Mouse (Mus musculus) Patski (cell line): Measurements from ENCODE around the gene Tmem176a. TPM values are rescaled to one million over a fixed set of nuclear protein-coding genes. Genes with fewer than 3 reads are reported as not detected.
"Not testable (repeated sequence)": the region's sequence is repeated elsewhere in the genome, so short reads cannot be mapped to it uniquely, and the experiment has no call there.

Source experiments
- ATAC-seq: fragments of 100-300 bp; one replicate; pipeline ENCODE4 v1.8.0; 2021
- CTCF ChIA-PET: fragments of 350-600 bp; sonication (Branson Sonifier 250); formaldehyde crosslinking; loops from one replicate; lab custom pipeline; 2022; ENCODE audit warnings: inconsistent platforms; lab: Charles Lee
- POLR2A ChIA-PET: fragments of 350-600 bp; sonication (Branson Sonifier 250); formaldehyde crosslinking; loops from one replicate; lab custom pipeline; 2022; ENCODE audit warnings: antibody characterized with exemption, inconsistent platforms; lab: Charles Lee
- DNase-seq: peaks from one replicate; pipeline ENCODE4 v3.0.0-alpha.2; 2011; ENCODE audit warnings: low read depth, low spot score
- H3K27me3 ChIP-seq: fragments of 371-371 bp; one replicate; pipeline ENCODE4 v1.5.1; 2021
- CTCF ChIP-seq: fragments of 100-300 bp; IDR thresholded peaks from one replicate; pipeline ENCODE4 v1.5.1; 2021
- in situ Hi-C: fragments of 300-500 bp; cut with MboI; formaldehyde crosslinking; loops from 3 replicates; pipeline ENCODE4 v1.11.1; 2018; ENCODE audit warnings: low pct_unique_long_range_greater_than_20kb, mixed read lengths
- polyA plus RNA-seq: library from polyadenylated mRNA; unstranded; gene quantifications from one replicate; pipeline ENCODE4 v1.2.3, GENCODE M21; 2021

The Tmem176a gene
- 1,783 TPM for polyA plus RNA-seq

- ATAC-seq = peak; percentile 44
- peak; percentile 63 for DNase-seq
- POLR2A ChIA-PET = interaction anchor here (0.9 to 5.4 kb wide), 10 partner anchors 10 to 31 kb away, joined by 3 to 34 read pairs (median 6); no protein-coding TSS in a partner anchor
- no peak for TF ChIP-seq CTCF
- H3K27me3 ChIP-seq = no peaks in the 10 kb centered on the region
- CTCF ChIA-PET = interaction anchor here (0.8 to 7.3 kb wide), 13 partner anchors 9 to 195 kb away, joined by 3 to 73 read pairs (median 5); partner anchors contain the start of gene Gimap8
- in situ Hi-C loops = no loop called here
These were observed at the start of gene Tmem176a for GRCm38 (mm10) chr6:48840371-48840969. Gene Tmem176a (plus strand): TSS chr6:48840919.

GRCm38 (mm10) chr6:48801897-48802296 is 38.8 kb upstream of the Tmem176a start:
- CTCF ChIA-PET = no interaction called here
- POLR2A ChIA-PET = interaction anchor here (0.5 kb wide), 1 partner anchor 28 kb away, joined by 3 read pairs; no protein-coding TSS in a partner anchor
- ATAC-seq = no peak

GRCm38 (mm10) chr6:48803406-48804051 is 37.2 kb upstream of the Tmem176a start:
- POLR2A ChIA-PET = no interaction called here
- no peak for TF ChIP-seq CTCF
- in situ Hi-C loops = no loop called here
- DNase-seq (no peak), ATAC-seq (no peak)
- CTCF ChIA-PET = interaction anchor here (1.2 to 2.6 kb wide), 2 partner anchors 11 to 15 kb away, joined by 3 to 6 read pairs; no protein-coding TSS in a partner anchor
- H3K27me3 ChIP-seq = no peaks in the 10 kb centered on the region

More at GRCm38 (mm10) chr6:48801897-48802296, 38.8 kb upstream of the Tmem176a start:
- no peak for DNase-seq
- no peaks in the 10 kb centered on the region for H3K27me3 ChIP-seq
- in situ Hi-C loops = no loop called here
- TF ChIP-seq CTCF = no peak

GRCm38 (mm10) chr6:48804346-48804745 is 36.4 kb upstream of the Tmem176a start:
- no peak for TF ChIP-seq CTCF
- POLR2A ChIA-PET = no interaction called here
- DNase-seq (no peak), ATAC-seq (no peak)
- no peaks in the 10 kb centered on the region for H3K27me3 ChIP-seq
- CTCF ChIA-PET = interaction anchor here (0.9 to 2.6 kb wide), 3 partner anchors 10 to 14 kb away, joined by 3 to 6 read pairs (median 3); no protein-coding TSS in a partner anchor
- in situ Hi-C loops = no loop called here

- ATAC-seq = no peak
- TF ChIP-seq CTCF = no peak
- H3K27me3 ChIP-seq = no peaks in the 10 kb centered on the region
- CTCF ChIA-PET = interaction anchor here (1.4 kb wide), 1 partner anchor 11 kb away, joined by 3 read pairs; no protein-coding TSS in a partner anchor
- in situ Hi-C loops = no loop called here
- no peak for DNase-seq
- POLR2A ChIA-PET = no interaction called here
These were observed 34.0 kb upstream of the Tmem176a start for GRCm38 (mm10) chr6:48806746-48807145.

- in situ Hi-C loops = no loop called here
- no peak for ATAC-seq
- DNase-seq = no peak
- no peak for TF ChIP-seq CTCF
- POLR2A ChIA-PET = interaction anchor here (1.0 kb wide), 1 partner anchor 31 kb away, joined by 3 read pairs; the partner anchor contains the start of genes Tmem176a and Tmem176b
- H3K27me3 ChIP-seq = no peaks in the 10 kb centered on the region
- CTCF ChIA-PET = interaction anchor here (1.0 to 1.6 kb wide), 3 partner anchors 24 to 73 kb away, joined by 3 read pairs; no protein-coding TSS in a partner anchor
These were observed 31.1 kb upstream of the Tmem176a start for GRCm38 (mm10) chr6:48809494-48810219.

- ChIA-PET POLR2A (interaction anchor here (0.8 to 1.6 kb wide), 3 partner anchors 26 to 221 kb away, joined by 3 to 4 read pairs (median 3); partner anchors contain the start of genes Gm44965 and Repin1), CTCF (interaction anchor here (0.7 to 14.5 kb wide), 8 partner anchors 10 to 168 kb away, joined by 3 to 112 read pairs (median 4); partner anchors contain the start of genes Tmem176a and Tmem176b)
- in situ Hi-C loops = loop anchor here (5.0 kb wide), 1 partner anchor 42 kb away; no protein-coding TSS in a partner anchor
- ATAC-seq (no peak), DNase-seq (no peak)
- no peaks in the 10 kb centered on the region for H3K27me3 ChIP-seq
- TF ChIP-seq CTCF = peak; percentile 60
These were observed 25.7 kb upstream of the Tmem176a start for GRCm38 (mm10) chr6:48815013-48815412.

- in situ Hi-C loops = loop anchor here (5.0 kb wide), 1 partner anchor 39 kb away; no protein-coding TSS in a partner anchor
- H3K27me3 ChIP-seq = no peaks in the 10 kb centered on the region
- peak; percentile 96 for TF ChIP-seq CTCF
- ATAC-seq (no peak), DNase-seq (no peak)
- ChIA-PET CTCF (interaction anchor here (0.6 to 14.5 kb wide), 15 partner anchors 9 to 172 kb away, joined by 3 to 112 read pairs (median 4); partner anchors contain the start of genes Gimap5, Gimap8, Tmem176a and Tmem176b), POLR2A (interaction anchor here (1.2 to 2.4 kb wide), 2 partner anchors 24 to 27 kb away, joined by 3 to 12 read pairs; partner anchors contain the start of genes Tmem176a and Tmem176b)
These were observed 22.9 kb upstream of the Tmem176a start for GRCm38 (mm10) chr6:48817815-48818214.

GRCm38 (mm10) chr6:48821991-48822785 is 18.5 kb upstream of the Tmem176a start:
- ATAC-seq, in situ Hi-C loops, H3K27me3 ChIP-seq: not testable (repeated sequence)
- POLR2A ChIA-PET = interaction anchor here (0.9 to 2.4 kb wide), 5 partner anchors 8 to 195 kb away, joined by 4 to 8 read pairs (median 7); partner anchors contain the start of genes Tmem176a and Tmem176b
- peak; percentile 35 for DNase-seq
- CTCF ChIA-PET = interaction anchor here (1.1 to 14.5 kb wide), 2 partner anchors 19 to 36 kb away, joined by 4 to 112 read pairs; partner anchors contain the start of genes Tmem176a and Tmem176b
- TF ChIP-seq CTCF = peak; percentile 38
